Mouse (Mus musculus): ENCODE results near the gene Rsg1.

The Rsg1 gene

DNA sequence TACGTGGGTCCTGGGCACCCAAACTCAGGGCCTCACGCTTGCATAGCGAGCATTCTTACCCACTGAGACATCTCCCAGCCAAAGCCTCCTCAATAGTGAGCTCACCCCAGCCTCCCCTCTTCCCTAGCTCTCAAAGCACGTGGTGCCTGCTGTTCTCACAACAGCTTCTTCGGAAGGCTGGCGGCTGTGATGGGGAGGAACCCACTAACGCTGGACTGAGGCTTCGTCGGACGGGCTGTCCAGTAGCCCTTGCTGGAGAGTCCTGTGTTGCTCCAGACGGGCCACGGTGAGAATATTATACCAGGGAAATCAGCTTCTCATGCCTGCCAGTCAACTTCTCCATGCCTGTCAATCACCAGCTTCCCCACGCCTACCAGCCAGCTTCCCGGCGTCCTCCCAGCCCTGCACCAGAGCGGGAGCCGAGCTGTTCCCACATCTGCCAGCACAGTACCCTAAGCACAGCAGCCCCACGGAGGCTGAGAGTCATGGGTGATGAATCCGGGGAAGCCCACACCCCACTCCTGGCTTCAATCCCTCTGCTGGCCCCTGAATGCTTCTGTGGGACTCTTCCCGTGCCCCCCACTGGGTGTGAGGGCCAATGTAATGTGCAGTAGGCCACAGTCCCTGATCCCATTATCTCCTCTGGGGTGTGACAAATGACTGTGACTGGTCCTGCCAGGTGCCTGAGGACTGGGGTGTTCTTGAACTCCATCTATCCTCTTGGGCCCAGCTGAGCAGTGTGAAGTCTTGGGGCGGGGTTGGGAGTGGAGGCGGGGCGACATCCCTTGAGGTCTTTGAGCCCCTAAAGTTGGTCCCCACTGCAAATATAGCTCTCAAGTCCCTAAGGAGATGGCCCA, 61.0 kb downstream of the Rsg1 start:
- no peak for TF ChIP-seq GATA4 (IDR thresholded peaks at IDR 0.05; ENCODE audit: insufficient replicate concordance, low read length)

Data from liver, adult (tissue).